Mouse (Mus musculus) kidney, postnatal 0 days (tissue): ENCODE results near the gene Nemp1. TPM values are rescaled to one million over a fixed set of nuclear protein-coding genes. Genes with fewer than 3 reads are reported as not detected.

ENCODE experiments used
- ATAC-seq: fragments of 200-750 bp; cut with Nextera tagmentation; replicated peaks from 2 replicates; pipeline ENCODE4 v1.8.0; 2017; ENCODE audit warnings: low read depth, moderate number of reproducible peaks, moderate TSS enrichment, moderate library complexity; ENCODE audit not compliant: low FRiP score
- DNase-seq: peaks from one replicate; pipeline ENCODE4 v3.0.0-alpha.2; 2016; ENCODE audit warnings: low spot score
- H3K27ac ChIP-seq: fragments of 300-500 bp; sonication (generic); 2 replicates; pipeline ENCODE4 v1.5.1; 2014; ENCODE audit warnings: mild to moderate bottlenecking
- H3K27me3 ChIP-seq: fragments of 300-500 bp; sonication (generic); 2 replicates; pipeline ENCODE4 v1.6.1; 2014; ENCODE audit warnings: low read length, mixed read lengths; ENCODE audit not compliant: insufficient read depth
- H3K36me3 ChIP-seq: fragments of 300-500 bp; sonication (generic); 2 replicates; pipeline ENCODE4 v1.6.1; 2014; ENCODE audit warnings: low read length, mixed read lengths; ENCODE audit not compliant: insufficient read depth
- H3K4me1 ChIP-seq: fragments of 300-500 bp; sonication (generic); replicated peaks from 2 replicates; pipeline ENCODE4 v1.6.1; 2014; ENCODE audit warnings: antibody characterized with exemption, low read length, mixed read lengths; ENCODE audit not compliant: insufficient read depth
- H3K4me2 ChIP-seq: fragments of 300-500 bp; sonication (generic); 2 replicates; pipeline ENCODE4 v1.6.1; 2014; ENCODE audit warnings: mild to moderate bottlenecking, low read length, moderate library complexity, mixed read lengths
- H3K4me3 ChIP-seq: fragments of 300-500 bp; sonication (generic); replicated peaks from 2 replicates; pipeline ENCODE4 v1.5.1; 2014; ENCODE audit warnings: low read depth, low read length
- H3K9ac ChIP-seq: fragments of 300-500 bp; sonication (generic); 2 replicates; pipeline ENCODE4 v1.6.1; 2014; ENCODE audit warnings: low read depth, low read length
- H3K9me3 ChIP-seq: fragments of 300-500 bp; sonication (generic); replicated peaks from 2 replicates; pipeline ENCODE4 v1.6.1; 2016; ENCODE audit warnings: low read length, inconsistent platforms, mixed read lengths
- CTCF ChIP-seq: IDR thresholded peaks from 2 replicates; pipeline ENCODE4 v1.5.1; 2016; ENCODE audit warnings: antibody characterized with exemption, low read depth, mild to moderate bottlenecking, moderate library complexity
- WGBS: fragments of 180-500 bp; shearing (Covaris S2); extraction: QIAGEN DNeasy Blood & Tissue Kit; methylation state at CpG from one replicate; pipeline ENCODE4 v1.1.7; 2014; 5-methylcytosine and 5-hydroxymethylcytosine counted together
- polyA plus RNA-seq: library from polyadenylated mRNA; unstranded; fragments of >200 nt; fragmentation: Nextera tagmentation; extraction: Ambion mirVana; gene quantifications from 2 replicates; pipeline ENCODE4 v1.2.1, GENCODE M21; 2015

The Nemp1 gene
- polyA plus RNA-seq, 1 experiment from 2014 or later = 6.6 TPM

DNA sequence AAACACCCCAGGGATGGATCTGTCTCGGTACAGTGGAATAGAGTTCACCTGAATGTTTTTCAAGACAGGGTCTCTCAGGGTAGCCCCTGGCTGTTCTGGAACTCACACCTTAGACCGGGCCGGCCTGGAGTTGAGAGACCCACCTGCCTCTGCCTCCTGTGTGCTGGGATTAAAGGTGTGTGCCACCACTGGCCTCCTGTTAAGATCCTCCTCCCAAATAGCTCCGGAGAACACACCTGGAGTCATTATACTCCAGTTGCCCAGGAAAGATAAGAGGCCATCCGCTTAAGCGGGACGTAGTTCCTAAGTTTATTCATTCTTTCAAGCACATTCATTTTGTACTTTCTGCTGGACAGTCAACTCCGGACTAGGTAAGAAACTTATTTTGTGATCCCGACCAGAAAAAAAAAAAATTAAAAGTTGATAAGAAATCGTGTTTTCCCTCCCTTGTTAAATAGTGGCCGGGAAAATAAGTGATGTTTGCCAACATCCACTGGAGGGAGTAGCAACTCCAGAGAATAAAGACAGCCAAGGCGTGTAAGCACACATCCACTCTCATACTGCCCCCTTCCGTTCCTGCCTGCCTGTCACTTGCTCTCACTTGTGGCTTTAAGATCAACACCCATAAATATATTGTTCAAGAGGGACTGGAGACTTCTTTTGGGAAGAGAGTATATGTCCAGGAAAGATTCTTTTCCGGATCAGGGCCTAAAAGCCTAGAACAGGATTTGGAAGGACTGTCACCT lies 11.1 kb downstream of the Nemp1 start:
- Histone ChIP-seq H3K27me3 (no peaks in the 10 kb centered on the region), H3K9ac (peak overlapping the region; percentile 69), H3K4me1 (no peaks in the 10 kb centered on the region), H3K4me2 (peak overlapping the region; percentile 97), H3K27ac (peak overlapping the region; percentile 56; the same call in 1 of the 2 replicates), H3K36me3 (no peaks in the 10 kb centered on the region), H3K9me3 (no peaks in the 10 kb centered on the region), H3K4me3 (peak overlapping the region; percentile 76)
- peak; percentile 97 for DNase-seq
- peak; percentile 99 for TF ChIP-seq CTCF
- WGBS = 8% methylated on average over 14 of the region's 14 CpGs
- ATAC-seq = no peak

DNA sequence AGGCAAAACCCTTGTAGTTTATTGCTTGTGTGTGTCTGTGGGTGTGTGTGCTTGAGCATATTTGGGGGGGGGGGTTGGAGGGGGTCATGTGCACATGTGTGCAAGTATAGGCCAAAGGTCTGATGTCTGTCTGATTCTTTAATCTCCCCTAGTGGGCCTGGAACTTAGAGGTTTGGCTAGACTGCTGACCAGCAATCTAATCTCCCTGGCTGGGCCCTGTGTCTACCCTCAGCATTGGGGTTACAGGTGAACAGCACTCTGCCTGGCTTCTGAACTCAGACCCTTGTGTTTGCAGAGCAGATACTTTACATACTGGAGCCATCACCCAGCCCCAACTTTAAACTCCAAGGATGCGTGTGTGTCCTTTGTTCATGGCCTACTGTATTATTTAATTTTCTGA lies 12.5 kb downstream of the Nemp1 start:
- ATAC-seq = no peak
- WGBS = 94% methylated on average over 1 of the region's 1 CpGs
- no peak overlapping the region for H3K4me3 ChIP-seq

GRCm38 (mm10) chr10:127679881-127680280 lies 13.2 kb downstream of the Nemp1 start:
- no peak for ATAC-seq

More for the DNA sequence above, 12.5 kb downstream of the Nemp1 start:
- no peak for DNase-seq
- Histone ChIP-seq H3K36me3 (no peaks in the 10 kb centered on the region), H3K27ac (no peak overlapping the region), H3K27me3 (no peaks in the 10 kb centered on the region), H3K4me1 (no peaks in the 10 kb centered on the region), H3K4me2 (no peak overlapping the region), H3K9ac (no peak overlapping the region), H3K9me3 (no peaks in the 10 kb centered on the region)
- no peak for TF ChIP-seq CTCF

GRCm38 (mm10) chr10:127682886-127683285 lies 16.2 kb downstream of the Nemp1 start:
- Histone ChIP-seq H3K4me3 (no peak overlapping the region), H3K27ac (no peak overlapping the region), H3K9ac (no peak overlapping the region), H3K4me1 (no peaks in the 10 kb centered on the region), H3K4me2 (no peak overlapping the region), H3K9me3 (no peaks in the 10 kb centered on the region), H3K36me3 (no peaks in the 10 kb centered on the region), H3K27me3 (no peaks in the 10 kb centered on the region)
- TF ChIP-seq CTCF = no peak
- no peak for DNase-seq
- 88% methylated on average over 6 of the region's 6 CpGs for WGBS
- ATAC-seq = no peak; the same call in 1 of the 2 replicates

More at GRCm38 (mm10) chr10:127679881-127680280, 13.2 kb downstream of the Nemp1 start:
- no peaks in the 10 kb centered on the region for H3K27me3 ChIP-seq
- no peaks in the 10 kb centered on the region for H3K4me1 ChIP-seq
- TF ChIP-seq CTCF = no peak
- no peaks in the 10 kb centered on the region for H3K9me3 ChIP-seq
- DNase-seq = no peak
- no peak overlapping the region for H3K4me3 ChIP-seq
- 81% methylated on average over 3 of the region's 3 CpGs for WGBS
- no peak overlapping the region for H3K27ac ChIP-seq
- no peak overlapping the region for H3K9ac ChIP-seq
- H3K36me3 ChIP-seq = no peaks in the 10 kb centered on the region
- H3K4me2 ChIP-seq = no peak overlapping the region

- H3K27me3 ChIP-seq = no peaks in the 10 kb centered on the region
- 30% methylated on average over 1 of the region's 1 CpGs for WGBS
- DNase-seq (no peak), ATAC-seq (no peak)
- peaks cover 15% of the 10 kb centered on the region for H3K36me3 ChIP-seq
- no peak overlapping the region for H3K4me3 ChIP-seq
- H3K9ac ChIP-seq = no peak overlapping the region
- no peak overlapping the region for H3K4me2 ChIP-seq
- H3K4me1 ChIP-seq = no peaks in the 10 kb centered on the region
- no peaks in the 10 kb centered on the region for H3K9me3 ChIP-seq
- no peak overlapping the region for H3K27ac ChIP-seq
- TF ChIP-seq CTCF = peak; percentile 19; the same call in 1 of the 2 replicates
Observed at GRCm38 (mm10) chr10:127691053-127691452, 24.4 kb downstream of the Nemp1 start.

DNA sequence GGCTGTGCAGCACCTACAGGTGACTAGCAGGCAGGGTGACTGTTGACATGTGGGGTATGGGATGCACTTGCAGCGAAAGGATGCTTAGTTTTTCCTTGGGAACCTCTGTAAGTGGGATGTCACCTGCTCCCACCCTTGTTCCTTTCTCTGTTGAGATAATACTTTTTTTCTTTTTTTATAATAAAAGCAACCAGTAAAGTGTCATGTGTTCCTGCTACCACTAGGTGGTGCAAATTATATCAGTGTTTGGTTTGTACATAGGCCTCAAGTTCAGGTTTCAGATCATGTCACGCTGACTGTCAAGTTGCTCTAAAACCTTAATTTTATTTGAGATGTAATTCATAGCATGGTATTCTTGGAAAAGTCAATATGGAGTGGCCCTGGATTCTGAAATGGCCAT lies 27.9 kb downstream of the Nemp1 start:
- DNase-seq (peak; percentile 82), ATAC-seq (no peak)
- H3K4me2 ChIP-seq = no peak overlapping the region
- no peak overlapping the region for H3K4me3 ChIP-seq
- peaks cover 27% of the 10 kb centered on the region for H3K36me3 ChIP-seq
- no peak overlapping the region for H3K9ac ChIP-seq
- H3K27ac ChIP-seq = no peak overlapping the region
- WGBS = 48% methylated on average over 2 of the region's 2 CpGs
- no peaks in the 10 kb centered on the region for H3K9me3 ChIP-seq
- H3K27me3 ChIP-seq = no peaks in the 10 kb centered on the region
- peak; percentile 86 for TF ChIP-seq CTCF
- no peaks in the 10 kb centered on the region for H3K4me1 ChIP-seq

DNA sequence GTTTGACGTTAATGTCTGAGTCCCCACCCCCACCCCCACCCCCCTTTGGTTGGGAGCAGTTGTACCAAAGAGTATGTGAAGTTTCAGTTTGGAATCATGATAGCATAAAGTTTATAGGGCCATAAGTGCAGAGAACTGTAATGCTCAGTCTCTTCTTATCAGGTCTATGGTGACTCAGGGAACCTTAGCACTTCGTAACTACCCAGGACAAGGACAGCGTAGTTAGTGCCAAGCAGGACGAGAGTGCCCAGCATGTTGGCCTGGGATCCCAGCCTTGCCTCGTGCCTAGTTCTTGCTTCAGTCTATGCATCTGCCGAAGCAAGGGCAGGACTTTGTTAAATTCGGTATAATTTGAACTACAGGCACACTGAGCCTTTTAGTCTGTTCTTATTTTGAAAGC lies 29.1 kb downstream of the Nemp1 start:
- H3K4me1 ChIP-seq = no peaks in the 10 kb centered on the region
- TF ChIP-seq CTCF = no peak
- no peaks in the 10 kb centered on the region for H3K27me3 ChIP-seq
- H3K4me3 ChIP-seq = no peak overlapping the region
- no peak overlapping the region for H3K9ac ChIP-seq
- 95% methylated on average over 7 of the region's 7 CpGs for WGBS
- ATAC-seq (no peak), DNase-seq (no peak)
- peaks cover 27% of the 10 kb centered on the region for H3K36me3 ChIP-seq
- no peak overlapping the region for H3K4me2 ChIP-seq
- no peak overlapping the region for H3K27ac ChIP-seq
- no peaks in the 10 kb centered on the region for H3K9me3 ChIP-seq
